Mouse (Mus musculus): ENCODE data around the gene Ints4.

DNA sequence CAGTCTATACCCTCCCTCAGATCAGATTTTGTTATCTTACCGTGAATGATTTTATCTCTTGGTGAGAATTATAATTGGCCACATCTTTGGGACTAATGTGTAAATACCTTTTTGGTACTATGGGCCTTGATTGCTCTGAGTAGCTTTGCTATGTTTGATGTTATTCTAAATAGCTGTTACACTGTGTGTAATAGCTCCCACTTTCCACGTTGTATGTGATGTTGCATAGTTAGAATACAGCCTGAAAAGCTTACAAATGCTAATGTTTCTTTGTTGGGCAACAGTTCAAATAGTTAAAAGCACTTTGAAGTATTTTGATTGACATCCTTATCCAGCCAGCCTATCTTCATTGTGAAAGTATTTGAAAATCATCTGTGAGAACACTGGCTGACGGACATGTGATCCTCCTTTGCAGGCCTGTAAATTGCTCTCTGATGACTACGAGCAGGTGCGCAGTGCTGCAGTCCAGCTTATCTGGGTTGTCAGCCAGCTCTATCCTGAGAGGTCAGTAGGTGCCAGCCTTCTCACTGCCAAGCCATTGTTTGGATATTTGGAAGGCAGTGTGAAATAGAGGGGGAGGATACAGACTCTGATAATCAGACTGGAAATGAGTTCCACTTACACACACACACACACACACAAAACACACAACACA is 19.9 kb downstream of the Ints4 start:
- no peak for TF ChIP-seq CTCF (IDR thresholded peaks at IDR 0.05; ENCODE audit: control insufficient read depth, insufficient read depth, low read length)
- no peak for TF ChIP-seq POLR2A (IDR thresholded peaks at IDR 0.05; ENCODE audit: borderline replicate concordance, control insufficient read depth, low read depth, low read length)
